Comparison of ENCODE assay signal across 8 mouse cellular contexts in the genomic region with DNA sequence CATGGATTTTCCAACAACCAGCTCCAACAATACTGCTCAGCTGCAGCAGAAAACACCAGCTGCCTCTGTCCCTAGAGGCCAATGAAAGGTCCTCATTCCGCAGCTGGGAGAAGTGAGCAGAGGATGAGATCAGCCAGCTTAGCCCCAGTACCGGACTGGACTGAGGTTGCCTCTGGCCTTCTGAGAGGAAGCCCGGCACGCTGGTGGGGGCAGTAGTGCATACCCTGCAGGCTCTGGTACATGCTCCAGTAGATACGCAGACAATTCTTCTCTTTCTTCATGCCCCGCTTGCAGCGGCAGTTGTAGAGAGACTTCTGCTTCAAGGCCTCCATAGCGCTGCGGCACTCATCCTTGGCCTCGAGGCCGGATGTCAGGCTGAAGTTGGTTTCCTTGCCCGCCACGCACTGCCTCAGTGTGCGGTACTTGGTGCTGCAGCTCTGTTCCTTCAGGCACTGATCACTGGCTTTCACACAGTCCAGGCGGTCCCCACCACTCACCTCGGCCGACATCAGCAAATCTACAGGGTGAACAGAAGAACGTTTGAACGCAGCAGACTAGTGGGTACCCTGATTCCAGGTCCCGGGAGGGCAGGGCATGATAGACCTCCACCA. TPM values are rescaled to one million over a fixed set of nuclear protein-coding genes. Genes with fewer than 3 reads are reported as not detected.
DNase-seq lines count a peak whose midpoint lies in the region; ATAC-seq and TF ChIP-seq lines count a peak whose summit lies in the region.

No protein-coding gene starts in this region.

- H3K79me2 ChIP-seq in myocyte (ENCODE audit: control insufficient read depth, insufficient read depth), result no peaks in the 10 kb centered on the region

- H3K4me1 ChIP-seq in embryonic facial prominence, embryonic 14.5 days (ENCODE audit: control insufficient read depth, insufficient read depth, low read length), result peaks cover 48% of the 10 kb centered on the region
- H3K4me1 ChIP-seq in heart, embryonic 14.5 days (ENCODE audit: control insufficient read depth in 2 of 2, insufficient read depth in 2 of 2, low read length in 2 of 2), result peaks cover 8 to 31% of the 10 kb centered on the region in 2 experiments; a peak in 3 of 4 replicates

- TF ChIP-seq POLR2A in myocyte (IDR thresholded peaks at IDR 0.05; ENCODE audit: insufficient read length, low read depth), result no peak

- ATAC-seq in embryonic facial prominence, embryonic 14.5 days (ENCODE audit: low read depth), result peak; percentile 13
- no peak for ATAC-seq in heart, embryonic 14.5 days (ENCODE audit: insufficient number of reproducible peaks, insufficient read depth, low FRiP score, low read depth)

- WGBS in embryonic facial prominence, embryonic 14.5 days, result 10% methylated on average over 17 of the region's 20 CpGs
- 7% methylated on average over 20 of the region's 20 CpGs for WGBS in heart, embryonic 14.5 days

- H3K9ac ChIP-seq in embryonic facial prominence, embryonic 14.5 days (ENCODE audit: low read depth, low read length), result peak overlapping the region; percentile 63
- peak overlapping the region; percentile 63; the same call in 1 of the 2 replicates for H3K9ac ChIP-seq in heart, embryonic 14.5 days (ENCODE audit: low read length)

- no peak overlapping the region for H3K27ac ChIP-seq in left cerebral cortex, adult 2 months
- no peak overlapping the region for H3K27ac ChIP-seq in embryonic facial prominence, embryonic 14.5 days (replicated peaks; ENCODE audit: low read depth, low read length)
- H3K27ac ChIP-seq in heart, embryonic 14.5 days (replicated peaks in 1 of 2; ENCODE audit: control insufficient read depth in 1 of 2, insufficient read depth in 1 of 2, low read depth in 2 of 2, low read length in 2 of 2), result no peak overlapping the region

- intact Hi-C loops in left cerebral cortex, adult 2 months (cut with DNase I), result no loop called here

- H3K9me3 ChIP-seq in embryonic facial prominence, embryonic 14.5 days (ENCODE audit: control insufficient read depth, low read length), result no peaks in the 10 kb centered on the region
- no peaks in the 10 kb centered on the region for H3K9me3 ChIP-seq in heart, embryonic 14.5 days (ENCODE audit: control insufficient read depth, low read length)

- H3K4me3 ChIP-seq in left cerebral cortex, adult 2 months, result peak overlapping the region; percentile 62
- peak overlapping the region; percentile 48 for H3K4me3 ChIP-seq in embryonic facial prominence, embryonic 14.5 days (ENCODE audit: low read depth, low read length)
- H3K4me3 ChIP-seq in heart, embryonic 14.5 days (ENCODE audit: control insufficient read depth in 1 of 2, insufficient read depth in 1 of 2, low read depth in 1 of 2, low read length in 2 of 2), result peak overlapping the region; percentile 54 to 58
- peak overlapping the region; percentile 45 for H3K4me3 ChIP-seq in myocyte

- peaks cover 57% of the 10 kb centered on the region for H3K27me3 ChIP-seq in embryonic facial prominence, embryonic 14.5 days (replicated peaks; ENCODE audit: control insufficient read depth, insufficient read depth, low read length)
- peaks cover 35% of the 10 kb centered on the region for H3K27me3 ChIP-seq in heart, embryonic 14.5 days (ENCODE audit: control insufficient read depth, insufficient read depth, low read length)
- no peaks in the 10 kb centered on the region for H3K27me3 ChIP-seq in myocyte (ENCODE audit: control insufficient read depth, insufficient read depth, insufficient read length)

- peak overlapping the region; percentile 91 for H3K4me2 ChIP-seq in embryonic facial prominence, embryonic 14.5 days (ENCODE audit: low read depth, low read length)
- H3K4me2 ChIP-seq in heart, embryonic 14.5 days (ENCODE audit: low read length), result peak overlapping the region; percentile 100
- peak overlapping the region; percentile 100 for H3K4me2 ChIP-seq in myocyte (ENCODE audit: low read depth)

- no peaks in the 10 kb centered on the region for H3K36me3 ChIP-seq in embryonic facial prominence, embryonic 14.5 days (ENCODE audit: control insufficient read depth, insufficient read depth, low read length)
- no peaks in the 10 kb centered on the region for H3K36me3 ChIP-seq in heart, embryonic 14.5 days (ENCODE audit: control insufficient read depth, insufficient read depth, low read length)
- no peaks in the 10 kb centered on the region for H3K36me3 ChIP-seq in myocyte (ENCODE audit: control insufficient read depth, insufficient read depth)

- no peak overlapping the region for H3ac ChIP-seq in myocyte (ENCODE audit: control insufficient read depth, insufficient read length)

- no peak for TF ChIP-seq CTCF in left cerebral cortex, adult 2 months (IDR thresholded peaks at IDR 0.05)

- DNase-seq in left cerebral cortex, adult 2 months (ENCODE audit: extremely low spot score in 1 of 2, low spot score in 2 of 2), result peak in 1 of 2 experiments; percentile 20
- DNase-seq in left cerebral cortex, adult 18-20 months (ENCODE audit: low spot score in 2 of 2), result no peak
- DNase-seq in embryonic facial prominence, embryonic 14.5 days (ENCODE audit: low spot score), result peak; percentile 42
- peak; percentile 42 for DNase-seq in layer of hippocampus, adult 9-11 months
- peak; percentile 47 for DNase-seq in thymus, postnatal 25 days
- no peak for DNase-seq in adipocyte (ENCODE audit: low spot score)

TF ChIP-seq in myocyte, 11 proteins besides CTCF, POLR2A, EP300 and RAD21:
- TF ChIP-seq MYOD1 (IDR thresholded peaks at IDR 0.05; ENCODE audit: control insufficient read depth in 1 of 3, insufficient read length in 2 of 3, low read depth in 2 of 3) (peak in 2 of 3 experiments; percentile 39 to 77), MYOG (IDR thresholded peaks at IDR 0.05; ENCODE audit: control insufficient read depth in 1 of 3, insufficient read depth in 1 of 3, insufficient read length in 2 of 3, low read depth in 2 of 3) (peak in 1 of 3 experiments; percentile 24), SRF (IDR thresholded peaks at IDR 0.05; ENCODE audit: control insufficient read depth, insufficient read length, low read depth) (peak; percentile 6), CEBPB (IDR thresholded peaks at IDR 0.05; ENCODE audit: insufficient read depth, poor library complexity, severe bottlenecking) (no peak)
TF ChIP-seq in myocyte: peak in this region for 3.

RNA-seq across cellular contexts. Expression of a gene that starts 2.7 kb away (rescaled TPM):
- total RNA-seq in left cerebral cortex, adult 2 months (2021), result 10 to 100 TPM; 26.7 to 34.1 TPM
- total RNA-seq in left cerebral cortex, adult 18-20 months (2021), result 10 to 100 TPM; 30.8 to 36.6 TPM
- 22.5 and 25.0 TPM in 2 replicates for polyA plus RNA-seq in embryonic facial prominence, embryonic 14.5 days (2014; fragmentation: Nextera tagmentation; extraction: Ambion mirVana)
- 2.2 and 3.2 TPM in 2 replicates for polyA plus RNA-seq in heart, embryonic 14.5 days (2014; fragmentation: Nextera tagmentation; extraction: Ambion mirVana)
- 4.6 TPM for polyA plus RNA-seq in myocyte (2012; fragmentation: generic; extraction: Trizol)

RNA-seq across cellular contexts. Expression of a gene that starts 58.7 kb away (rescaled TPM):
- total RNA-seq in left cerebral cortex, adult 2 months (2021), result not detected
- total RNA-seq in left cerebral cortex, adult 18-20 months (2021), result not detected
- not detected in 2 replicates for polyA plus RNA-seq in embryonic facial prominence, embryonic 14.5 days (2014; fragmentation: Nextera tagmentation; extraction: Ambion mirVana)
- not detected in 2 replicates for polyA plus RNA-seq in heart, embryonic 14.5 days (2014; fragmentation: Nextera tagmentation; extraction: Ambion mirVana)
- not detected for polyA plus RNA-seq in myocyte (2012; fragmentation: generic; extraction: Trizol)

Comparison
In these comparisons a context has a peak if more than half of its experiments do, and no peak if none do; other contexts are left out.
1. DNase-seq: peak in embryonic facial prominence, embryonic 14.5 days (single experiment), layer of hippocampus, adult 9-11 months (single experiment) and thymus, postnatal 25 days (single experiment); none in left cerebral cortex, adult 18-20 months (0 of 2) and adipocyte (single experiment).
2. Peak in every context shown above with its lines, with median percentiles within 50 percentile points of each other: H3K4me3 ChIP-seq and H3K4me2 ChIP-seq.